Mouse (Mus musculus): ENCODE measurements around the gene 9930021J03Rik.
A peak's percentile ranks its signal among the peaks of the same experiment; 100 is the strongest.

The 9930021J03Rik gene

DNA sequence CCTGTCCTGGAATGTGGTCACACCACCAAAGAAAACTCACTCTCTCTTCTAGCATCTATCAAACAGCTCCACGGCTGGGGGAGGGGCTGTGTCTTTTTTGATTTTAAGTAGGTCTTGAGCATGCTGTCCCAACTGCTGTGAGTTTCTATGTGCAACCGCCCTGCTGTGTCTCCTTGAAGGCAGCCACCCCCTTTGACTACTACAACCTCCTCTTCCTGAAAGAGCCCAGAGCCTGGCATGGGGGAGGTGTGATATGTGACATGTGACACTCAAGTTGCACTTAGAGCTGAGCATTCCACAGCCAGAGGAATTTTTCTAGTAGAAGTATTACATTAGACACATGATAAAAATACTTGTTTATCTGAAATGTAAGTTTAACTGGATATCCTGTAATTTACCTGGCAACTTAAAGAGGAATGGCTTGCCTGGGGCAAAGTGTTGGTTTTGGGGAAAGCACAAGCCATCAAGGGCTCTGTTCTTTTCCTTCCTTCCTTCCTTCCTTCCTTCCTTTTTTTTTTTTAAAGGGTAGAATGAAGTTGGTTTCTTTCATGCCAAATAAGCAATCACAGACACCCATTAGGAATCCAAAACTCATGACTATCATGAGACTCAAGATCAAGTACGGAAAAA is 108.4 kb downstream of the 9930021J03Rik start, which contains the start of gene Mlana:
Gene Mlana, plus strand, starts transcription at position 580 of the 630 bp plus-strand sequence.
- no peak for DNase-seq (ENCODE audit: extremely low spot score, low read depth, low spot score)

DNA sequence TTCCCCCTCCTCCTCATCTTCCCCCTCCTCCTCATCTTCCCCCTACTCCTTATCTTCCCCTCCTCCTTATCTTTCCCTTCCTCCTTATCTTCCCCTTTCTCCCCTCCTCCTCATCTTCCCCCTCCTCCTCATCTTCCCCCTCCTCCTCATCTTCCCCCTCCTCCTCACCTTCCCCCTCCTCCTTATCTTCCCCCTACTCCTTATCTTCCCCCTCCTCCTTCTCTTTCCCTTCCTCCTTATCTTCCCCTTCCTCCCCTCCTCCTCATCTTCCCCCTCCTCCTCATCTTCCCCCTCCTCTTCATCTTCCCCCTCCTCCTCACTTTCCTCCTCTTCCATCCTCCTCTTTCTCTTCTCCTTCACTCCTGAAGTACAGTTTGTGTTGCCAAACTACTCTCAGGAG is 108.9 kb downstream of the 9930021J03Rik start:
- no peak for DNase-seq (ENCODE audit: extremely low spot score, low read depth, low spot score)

GRCm38 (mm10) chr19:29696309-29696708 is 109.5 kb downstream of the 9930021J03Rik start:
- no peak for DNase-seq (ENCODE audit: extremely low spot score, low read depth, low spot score)

DNA sequence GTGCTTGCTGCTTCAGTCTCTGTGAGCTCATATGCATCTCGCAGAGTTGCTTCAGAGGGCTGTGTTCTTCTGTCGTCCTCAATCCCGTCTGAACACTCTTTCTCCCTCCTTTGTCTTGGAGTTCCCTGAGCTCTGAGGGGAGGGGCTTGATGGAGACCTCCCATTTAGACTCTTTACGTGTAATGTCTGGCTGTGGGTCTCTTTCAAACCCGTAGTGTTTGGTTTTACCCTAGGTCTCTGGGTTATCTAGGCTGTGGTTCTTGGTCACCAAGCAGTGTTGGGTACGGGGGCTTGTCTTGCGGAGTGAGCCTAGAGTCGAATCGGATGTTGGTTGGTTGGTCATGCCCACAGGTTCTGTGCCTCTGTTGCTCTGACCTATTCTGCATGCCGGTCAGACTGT is 110.7 kb downstream of the 9930021J03Rik start:
- no peak for DNase-seq (ENCODE audit: extremely low spot score, low read depth, low spot score)

DNA sequence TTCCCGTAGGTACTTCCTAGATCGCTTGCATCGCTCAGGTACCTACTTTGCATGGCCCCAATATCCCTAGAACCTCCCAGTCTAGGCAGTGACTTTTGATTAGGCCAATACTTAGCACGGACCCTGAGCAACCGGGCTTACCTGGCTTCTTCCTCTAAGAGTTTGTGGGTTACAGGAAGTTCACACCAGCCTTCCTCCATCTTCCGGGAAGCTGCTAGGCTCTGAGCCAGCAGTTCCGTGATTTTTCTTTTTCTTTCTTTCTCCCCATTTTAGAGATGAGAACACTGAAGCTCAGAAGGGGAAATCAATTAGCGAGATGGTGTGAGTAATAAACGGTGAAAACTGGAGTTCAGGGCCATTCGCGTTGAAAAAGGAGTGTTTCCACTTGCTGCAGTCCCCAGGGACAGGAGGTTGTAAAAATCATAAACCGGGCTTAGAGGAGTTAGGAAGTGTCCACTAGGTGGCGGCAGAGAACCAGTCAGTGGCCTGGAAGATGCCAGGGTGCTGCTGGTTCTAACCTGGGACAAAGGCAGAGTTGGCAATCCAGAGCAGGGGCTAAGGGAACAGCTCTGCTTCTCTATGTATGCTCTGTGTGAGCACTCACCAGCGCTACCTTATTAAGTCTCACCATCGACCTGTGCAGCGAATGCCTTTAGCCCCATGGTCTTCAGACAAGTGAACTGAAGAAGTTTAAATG is 121.8 kb downstream of the 9930021J03Rik start:
- peak; percentile 70 for DNase-seq (ENCODE audit: extremely low spot score, low read depth, low spot score)

- no peak for DNase-seq (ENCODE audit: extremely low spot score, low read depth, low spot score)
These were observed 125.3 kb downstream of the 9930021J03Rik start for GRCm38 (mm10) chr19:29680182-29681152.

GRCm38 (mm10) chr19:29678181-29678778 is 127.5 kb downstream of the 9930021J03Rik start:
- no peak for DNase-seq (ENCODE audit: extremely low spot score, low read depth, low spot score)

- DNase-seq (ENCODE audit: extremely low spot score, low read depth, low spot score) = no peak
These were observed 129.2 kb downstream of the 9930021J03Rik start for GRCm38 (mm10) chr19:29676479-29677193.

DNA sequence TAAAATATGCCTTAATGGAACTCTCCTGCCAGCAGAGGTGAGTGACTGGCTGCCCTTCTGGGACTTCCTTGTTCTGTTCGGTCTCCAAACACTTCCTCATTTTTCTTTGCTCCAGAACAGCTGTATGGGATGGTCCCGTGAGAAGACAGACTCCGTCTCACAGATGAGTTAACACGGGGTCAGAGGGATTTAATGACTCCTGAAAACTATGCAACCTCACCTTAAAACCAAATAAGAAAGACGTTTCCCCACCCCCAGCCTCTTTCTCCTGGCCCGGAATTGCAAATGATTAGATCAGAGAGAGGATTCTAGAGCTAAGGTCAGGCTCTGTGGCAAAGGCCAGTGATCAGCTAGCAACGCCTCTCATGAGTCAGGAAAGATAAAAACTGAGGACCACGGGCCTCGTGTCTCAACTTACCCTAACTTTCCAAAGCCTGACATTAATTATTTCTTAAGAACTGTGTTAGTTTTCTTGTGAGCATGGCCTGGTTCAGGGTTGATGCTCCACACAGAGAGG is 130.2 kb downstream of the 9930021J03Rik start:
- no peak for DNase-seq (ENCODE audit: extremely low spot score, low read depth, low spot score)

DNA sequence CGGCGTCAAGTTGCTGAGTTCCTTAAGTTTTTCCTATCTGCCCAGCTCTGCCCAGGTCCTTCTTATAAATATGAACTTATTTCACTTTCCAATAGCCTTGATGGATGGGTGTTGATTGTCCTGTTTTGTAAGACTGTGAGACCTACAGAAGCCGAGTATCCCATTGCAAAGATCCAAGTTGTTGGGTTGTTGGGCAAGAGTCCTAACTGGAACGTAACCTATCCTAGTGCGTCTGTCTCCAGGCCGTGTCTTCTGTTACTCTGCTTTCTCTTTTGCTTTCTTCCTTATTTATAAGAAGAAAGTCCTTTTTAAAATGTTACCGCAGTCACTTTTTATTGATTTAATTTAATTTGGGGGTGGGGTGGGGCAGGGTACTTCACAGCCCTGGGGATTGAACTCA is 130.8 kb downstream of the 9930021J03Rik start:
- no peak for DNase-seq (ENCODE audit: extremely low spot score, low read depth, low spot score)

DNA sequence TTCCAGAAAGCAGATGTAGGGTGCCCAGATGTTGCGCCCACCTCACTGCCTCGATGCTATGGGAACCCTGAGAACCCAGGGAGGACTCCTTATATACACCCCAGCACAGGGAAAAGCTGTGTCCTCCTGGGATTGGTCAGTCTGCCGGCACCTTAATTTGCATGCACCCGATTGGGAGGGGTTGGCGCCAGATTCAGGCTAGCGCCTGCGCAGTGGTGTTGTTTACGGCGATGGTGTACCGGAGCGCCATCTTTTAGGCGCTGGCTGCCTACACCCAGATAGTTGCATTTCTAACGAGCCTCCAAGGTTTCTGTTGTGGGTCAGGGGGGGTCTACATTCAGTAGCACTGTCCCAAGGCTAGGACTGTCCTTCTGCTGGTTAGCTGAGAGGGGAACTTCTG is 133.1 kb downstream of the 9930021J03Rik start:
- DNase-seq (ENCODE audit: extremely low spot score, low read depth, low spot score) = no peak

DNA sequence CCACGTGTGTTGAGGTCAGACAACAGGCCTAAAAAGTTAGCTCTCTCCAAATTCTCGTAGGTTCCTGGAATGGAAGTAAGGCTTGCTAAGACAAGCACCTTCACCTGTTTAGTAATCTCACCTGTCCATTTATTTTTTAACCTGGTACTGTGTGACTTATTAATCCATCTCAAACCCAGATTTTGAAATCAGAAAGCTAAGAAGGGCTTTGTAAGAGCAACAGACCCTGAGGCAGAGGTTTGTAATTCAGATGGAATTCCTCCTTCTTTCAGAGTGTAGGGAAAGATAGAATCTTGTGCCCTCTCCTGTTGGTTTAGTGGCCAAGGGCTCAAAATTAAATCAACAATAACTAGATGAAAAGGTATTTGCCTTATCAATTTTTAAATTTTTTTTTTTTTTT is 134.6 kb downstream of the 9930021J03Rik start:
- no peak for DNase-seq (ENCODE audit: extremely low spot score, low read depth, low spot score)

- DNase-seq (ENCODE audit: extremely low spot score, low read depth, low spot score) = no peak
These were observed 135.5 kb downstream of the 9930021J03Rik start for GRCm38 (mm10) chr19:29670247-29670646.

DNA sequence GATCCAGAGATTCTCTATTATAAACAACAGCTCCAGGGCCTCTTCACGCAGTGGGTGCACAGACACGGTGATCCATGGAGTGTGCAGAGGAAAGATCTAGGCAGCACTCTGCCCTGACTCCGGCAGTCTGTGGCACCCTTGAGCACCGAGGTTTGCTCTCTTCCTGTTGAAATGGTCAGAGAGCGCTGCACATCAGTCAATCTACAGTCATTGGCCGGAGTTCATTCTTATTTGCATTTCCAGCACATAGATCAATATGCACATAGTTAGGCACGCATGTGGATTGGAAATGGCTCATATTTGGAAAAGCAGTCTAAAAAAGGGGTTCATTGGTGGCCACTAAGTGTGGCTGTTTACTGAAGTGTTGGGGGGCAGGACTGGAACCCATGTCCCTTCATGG is 137.7 kb downstream of the 9930021J03Rik start:
- no peak for DNase-seq (ENCODE audit: extremely low spot score, low read depth, low spot score)

- no peak for DNase-seq (ENCODE audit: extremely low spot score, low read depth, low spot score)
These were observed 138.7 kb downstream of the 9930021J03Rik start for GRCm38 (mm10) chr19:29666965-29667594.

GRCm38 (mm10) chr19:29666164-29666563 is 139.6 kb downstream of the 9930021J03Rik start:
- no peak for DNase-seq (ENCODE audit: extremely low spot score, low read depth, low spot score)

DNA sequence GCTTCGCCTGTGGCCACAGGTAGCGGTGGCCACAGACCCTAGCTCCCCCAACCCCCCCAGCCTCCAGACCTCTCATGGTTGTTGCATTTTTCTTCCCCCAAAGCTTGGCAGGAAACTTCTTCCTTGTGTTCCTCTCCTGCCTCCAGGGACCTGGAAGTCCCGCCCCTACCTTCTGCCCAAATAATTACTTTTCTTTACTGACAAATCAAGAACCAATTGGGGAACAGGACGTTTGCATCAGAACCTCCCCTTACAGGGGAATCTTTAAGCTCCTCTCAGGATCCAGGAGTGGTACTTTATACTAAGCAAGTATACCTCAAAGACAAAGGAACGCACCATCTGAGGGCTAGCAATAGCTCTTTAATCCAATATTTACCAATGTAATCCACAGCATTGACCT is 140.9 kb downstream of the 9930021J03Rik start:
- no peak for DNase-seq (ENCODE audit: extremely low spot score, low read depth, low spot score)

All from hindlimb bud, embryonic 11.5 days (tissue).